Mouse (Mus musculus) small intestine, adult 2 months (tissue): ENCODE measurements at regions not wholly inside any gene's neighbourhood (a gene's known extent, or its start where the extent isn't known, plus 50 kb on each side); places are given as distances from the start of the nearest gene placed in this dataset.

Source experiments
- H3K27ac ChIP-seq: fragments of 200-500 bp; 2 replicates; pipeline ENCODE4 v1.5.1; 2012; ENCODE audit warnings: low read depth, low read length, control low read depth, inconsistent platforms; ENCODE audit not compliant: insufficient read depth
- H3K27me3 ChIP-seq: fragments of 200-500 bp; 2 replicates; pipeline ENCODE4 v1.6.1; 2012; ENCODE audit warnings: mild to moderate bottlenecking, moderate library complexity, low read length, inconsistent platforms; ENCODE audit not compliant: control insufficient read depth, insufficient read depth
- H3K36me3 ChIP-seq: fragments of 200-500 bp; 2 replicates; pipeline ENCODE4 v1.6.1; 2012; ENCODE audit warnings: mild to moderate bottlenecking, low read length, control low read depth, inconsistent platforms; ENCODE audit not compliant: control insufficient read depth, insufficient read depth
- H3K4me1 ChIP-seq: fragments of 200-500 bp; 2 replicates; pipeline ENCODE4 v1.6.1; 2012; ENCODE audit warnings: low read length, inconsistent platforms, mixed read lengths; ENCODE audit not compliant: control insufficient read depth, insufficient read depth, insufficient read length
- H3K4me3 ChIP-seq: fragments of 200-500 bp; 2 replicates; pipeline ENCODE4 v1.5.1; 2012; ENCODE audit warnings: low read depth, mild to moderate bottlenecking, control low read depth, inconsistent platforms, low read length, moderate library complexity
- CTCF ChIP-seq: fragments of 200-500 bp; IDR thresholded peaks from 2 replicates; pipeline ENCODE4 v1.5.1; 2012; ENCODE audit warnings: low read depth, mild to moderate bottlenecking, control low read depth, inconsistent platforms, low read length, moderate library complexity, mixed read lengths; ENCODE audit not compliant: insufficient replicate concordance, insufficient read length; ENCODE audit errors: extremely low read depth
- POLR2A ChIP-seq: fragments of 200-500 bp; IDR thresholded peaks from 2 replicates; pipeline ENCODE4 v1.6.1; 2012; ENCODE audit warnings: low read depth, mild to moderate bottlenecking, control low read depth, inconsistent platforms, low read length, moderate library complexity
- WGBS: fragments of 180-500 bp; shearing (Covaris S2); methylation state at CpG from one replicate; pipeline ENCODE4 v1.1.7; 2018; 5-methylcytosine and 5-hydroxymethylcytosine counted together

GRCm38 (mm10) chr8:128267261-128267660, 91.1 kb upstream of the Nrp1 start:
- Histone ChIP-seq H3K4me1 (peaks cover 2% of the 10 kb centered on the region; the same call in 1 of the 2 replicates), H3K4me3 (no peak overlapping the region), H3K36me3 (no peaks in the 10 kb centered on the region), H3K27ac (no peak overlapping the region), H3K27me3 (no peaks in the 10 kb centered on the region)
- TF ChIP-seq CTCF (no peak), POLR2A (no peak)
- WGBS, result 75% methylated on average over 4 of the region's 4 CpGs

- Histone ChIP-seq H3K27me3 (no peaks in the 10 kb centered on the region), H3K27ac (no peak overlapping the region), H3K4me1 (peaks cover 2% of the 10 kb centered on the region; the same call in 1 of the 2 replicates), H3K36me3 (no peaks in the 10 kb centered on the region), H3K4me3 (no peak overlapping the region)
- no peak for TF ChIP-seq CTCF
- TF ChIP-seq POLR2A, result no peak
- WGBS, result 71% methylated on average over 3 of the region's 3 CpGs
Measured at GRCm38 (mm10) chr8:128268010-128268409, 90.4 kb upstream of the Nrp1 start.

- 81% methylated on average over 1 of the region's 1 CpGs for WGBS
- Histone ChIP-seq H3K27ac (no peak overlapping the region), H3K27me3 (no peaks in the 10 kb centered on the region), H3K36me3 (no peaks in the 10 kb centered on the region), H3K4me3 (no peak overlapping the region), H3K4me1 (0 out of 2 replicates have a peak, but pooled peaks cover 2% of the 10 kb centered on the region)
- TF ChIP-seq POLR2A (no peak), CTCF (no peak)
Measured at GRCm38 (mm10) chr8:128269546-128269945, 88.9 kb upstream of the Nrp1 start.

GRCm38 (mm10) chr8:128272866-128273344, 85.5 kb upstream of the Nrp1 start:
- Histone ChIP-seq H3K27ac (no peak overlapping the region), H3K36me3 (no peaks in the 10 kb centered on the region), H3K4me1 (0 out of 2 replicates have a peak, but pooled peaks cover 2% of the 10 kb centered on the region), H3K27me3 (no peaks in the 10 kb centered on the region; the same call in 1 of the 2 replicates), H3K4me3 (no peak overlapping the region)
- WGBS, result 23% methylated on average over 3 of the region's 3 CpGs
- no peak for TF ChIP-seq CTCF
- no peak for TF ChIP-seq POLR2A

- no peak overlapping the region for H3K27ac ChIP-seq
- H3K36me3 ChIP-seq, result no peaks in the 10 kb centered on the region
- H3K4me3 ChIP-seq, result no peak overlapping the region
- TF ChIP-seq POLR2A (no peak), CTCF (no peak)
- no peaks in the 10 kb centered on the region; the same call in 1 of the 2 replicates for H3K27me3 ChIP-seq
- no peaks in the 10 kb centered on the region for H3K4me1 ChIP-seq
- WGBS, result 88% methylated on average over 1 of the region's 1 CpGs
Measured at GRCm38 (mm10) chr8:128276475-128276874, 81.9 kb upstream of the Nrp1 start.

GRCm38 (mm10) chr8:128282802-128283201, 75.6 kb upstream of the Nrp1 start:
- H3K27ac ChIP-seq, result no peak overlapping the region
- H3K4me3 ChIP-seq, result no peak overlapping the region
- 67% methylated on average over 3 of the region's 3 CpGs for WGBS
- H3K4me1 ChIP-seq, result no peaks in the 10 kb centered on the region
- no peak for TF ChIP-seq CTCF
- TF ChIP-seq POLR2A, result no peak
- no peaks in the 10 kb centered on the region for H3K27me3 ChIP-seq
- H3K36me3 ChIP-seq, result no peaks in the 10 kb centered on the region

- no peak overlapping the region for H3K27ac ChIP-seq
- H3K4me3 ChIP-seq, result no peak overlapping the region
- TF ChIP-seq POLR2A, result no peak
- TF ChIP-seq CTCF, result no peak
- H3K36me3 ChIP-seq, result no peaks in the 10 kb centered on the region
- H3K27me3 ChIP-seq, result no peaks in the 10 kb centered on the region
- no peaks in the 10 kb centered on the region for H3K4me1 ChIP-seq
- 89% methylated on average over 2 of the region's 2 CpGs for WGBS
Measured at GRCm38 (mm10) chr8:128283365-128283764, 75.0 kb upstream of the Nrp1 start.
